Mouse (Mus musculus): ENCODE measurements around the gene Mst1r. TPM values are rescaled to one million over a fixed set of nuclear protein-coding genes. Genes with fewer than 3 reads are reported as not detected.

Gene Mst1r
- polyA plus RNA-seq, 1 experiment from 2014 or later: 7.0 TPM

- Histone ChIP-seq H3K4me3 (peak overlapping the region; percentile 53), H3K9ac (peak overlapping the region; percentile 55), H3K27ac (no peak overlapping the region), H3K4me1 (peaks cover 14% of the 10 kb centered on the region), H3K4me2 (peak overlapping the region; percentile 97), H3K9me3 (no peaks in the 10 kb centered on the region), H3K27me3 (peaks cover 20% of the 10 kb centered on the region), H3K36me3 (no peaks in the 10 kb centered on the region)
- WGBS: 0% methylated on average over 41 of the region's 41 CpGs
- 0 out of 2 replicates have a peak, but pooled peaks have one; percentile 17 for ATAC-seq (ENCODE audit: insufficient number of reproducible peaks, low FRiP score, low TSS enrichment, low read depth)
Observed at GRCm38 (mm10) chr9:107935790-107936214, 29.1 kb downstream of the Mst1r start.

DNA sequence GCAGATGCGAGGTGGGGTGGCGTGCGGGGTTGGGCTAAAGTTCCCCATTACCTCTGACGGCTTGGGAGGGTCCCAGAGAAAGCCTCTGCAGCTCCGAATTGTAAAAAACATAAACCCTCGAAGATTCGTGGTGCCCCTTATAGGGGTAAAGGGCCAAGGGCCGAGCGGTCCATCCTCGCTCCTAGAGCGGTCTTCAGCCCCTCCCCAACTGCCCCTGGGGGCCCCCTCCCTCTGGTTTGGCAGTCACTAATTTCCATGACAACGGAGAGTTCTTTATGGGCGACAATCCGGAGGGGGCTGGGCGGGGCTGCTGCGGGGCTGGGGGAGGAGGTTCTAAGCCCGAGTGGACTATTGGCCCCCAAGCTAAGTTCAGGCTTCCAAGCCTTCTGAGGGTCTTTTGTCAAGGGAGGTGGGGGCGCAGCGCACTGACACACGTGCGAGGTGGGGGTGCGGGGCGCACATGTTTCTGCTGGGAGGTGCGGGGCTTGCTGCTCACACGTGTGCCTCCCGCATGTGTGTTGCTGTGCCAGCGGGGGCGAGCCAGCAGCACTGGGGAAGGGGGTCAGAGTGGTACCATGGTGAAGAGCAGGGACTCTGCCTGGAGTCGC, 29.6 kb downstream of the Mst1r start:
- peak overlapping the region; percentile 97 for H3K4me2 ChIP-seq
- peaks cover 14% of the 10 kb centered on the region for H3K4me1 ChIP-seq
- H3K27me3 ChIP-seq: peaks cover 20% of the 10 kb centered on the region
- no peaks in the 10 kb centered on the region for H3K36me3 ChIP-seq
- peak overlapping the region; percentile 55 for H3K9ac ChIP-seq
- H3K4me3 ChIP-seq: peak overlapping the region; percentile 53
- ATAC-seq (ENCODE audit: insufficient number of reproducible peaks, low FRiP score, low TSS enrichment, low read depth): no peak
- no peak overlapping the region for H3K27ac ChIP-seq
- no peaks in the 10 kb centered on the region for H3K9me3 ChIP-seq
- WGBS: under 1% methylated on average over 26 of the region's 29 CpGs

- WGBS: 10% methylated on average over 3 of the region's 3 CpGs
- Histone ChIP-seq H3K9me3 (no peaks in the 10 kb centered on the region), H3K4me2 (peak overlapping the region; percentile 97), H3K27ac (no peak overlapping the region), H3K4me3 (peak overlapping the region; percentile 53), H3K4me1 (peaks cover 14% of the 10 kb centered on the region), H3K27me3 (peaks cover 20% of the 10 kb centered on the region), H3K9ac (no peak overlapping the region), H3K36me3 (no peaks in the 10 kb centered on the region)
- no peak for ATAC-seq (ENCODE audit: insufficient number of reproducible peaks, low FRiP score, low TSS enrichment, low read depth)
Observed at GRCm38 (mm10) chr9:107936831-107937230, 30.2 kb downstream of the Mst1r start.

DNA sequence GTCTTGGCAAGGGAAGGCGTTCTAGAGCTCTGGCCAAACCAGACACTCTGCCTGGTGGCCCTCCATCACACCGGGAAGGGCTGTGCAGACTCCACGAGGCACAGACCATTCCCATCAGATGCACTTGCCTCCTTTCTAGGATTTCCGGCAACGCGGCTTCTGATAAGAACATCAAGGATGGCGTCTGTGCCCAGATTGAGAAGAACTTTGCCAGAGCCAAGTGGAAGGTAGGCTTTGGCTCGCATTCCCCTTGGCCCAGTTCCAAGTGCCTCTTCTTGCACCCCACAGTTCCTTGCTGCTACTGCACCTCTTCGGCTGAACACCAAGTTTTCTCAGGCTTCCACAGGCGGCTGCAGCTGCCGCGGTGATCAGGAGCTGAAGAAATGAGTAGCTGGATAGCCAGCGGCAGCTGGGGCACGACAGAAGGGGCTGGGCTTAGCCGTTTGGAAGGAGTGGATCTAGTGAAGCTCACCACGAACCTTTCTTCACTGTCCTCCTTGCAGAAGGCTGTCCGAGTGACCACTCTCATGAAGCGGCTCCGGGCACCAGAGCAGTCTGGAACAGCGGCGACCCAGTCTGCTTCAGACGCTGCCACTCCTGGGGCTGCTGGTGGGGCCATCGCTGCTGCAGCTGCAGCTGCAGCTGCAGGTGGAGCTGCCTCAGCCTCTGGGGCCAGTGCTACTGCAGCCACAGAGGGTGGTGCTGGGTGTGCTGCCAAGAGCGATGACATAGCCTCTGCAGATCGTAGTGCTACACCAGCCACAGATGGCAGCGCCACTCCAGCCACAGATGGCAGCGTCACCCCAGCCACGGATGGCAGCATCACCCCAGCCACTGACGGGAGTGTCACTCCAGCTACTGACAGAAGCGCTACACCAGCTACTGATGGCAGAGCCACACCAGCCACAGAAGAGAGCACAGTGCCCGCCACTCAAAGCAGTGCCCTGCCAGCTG, 40.8 kb downstream of the Mst1r start:
- H3K9ac ChIP-seq: no peak overlapping the region
- no peak overlapping the region for H3K4me3 ChIP-seq
- peaks cover 14% of the 10 kb centered on the region for H3K4me1 ChIP-seq
- H3K4me2 ChIP-seq: no peak overlapping the region
- no peaks in the 10 kb centered on the region for H3K27me3 ChIP-seq
- H3K36me3 ChIP-seq: no peaks in the 10 kb centered on the region
- ATAC-seq (ENCODE audit: insufficient number of reproducible peaks, low FRiP score, low TSS enrichment, low read depth): no peak
- no peak overlapping the region for H3K27ac ChIP-seq
- no peaks in the 10 kb centered on the region for H3K9me3 ChIP-seq
- WGBS: 85% methylated on average over 31 of the region's 31 CpGs

GRCm38 (mm10) chr9:107949184-107949921, 42.7 kb downstream of the Mst1r start:
- Histone ChIP-seq H3K9me3 (no peaks in the 10 kb centered on the region), H3K4me2 (no peak overlapping the region), H3K4me1 (peaks cover 14% of the 10 kb centered on the region), H3K27me3 (no peaks in the 10 kb centered on the region), H3K36me3 (no peaks in the 10 kb centered on the region), H3K27ac (no peak overlapping the region), H3K4me3 (no peak overlapping the region), H3K9ac (no peak overlapping the region)
- no peak for ATAC-seq (ENCODE audit: insufficient number of reproducible peaks, low FRiP score, low TSS enrichment, low read depth)
- 76% methylated on average over 13 of the region's 13 CpGs for WGBS

DNA sequence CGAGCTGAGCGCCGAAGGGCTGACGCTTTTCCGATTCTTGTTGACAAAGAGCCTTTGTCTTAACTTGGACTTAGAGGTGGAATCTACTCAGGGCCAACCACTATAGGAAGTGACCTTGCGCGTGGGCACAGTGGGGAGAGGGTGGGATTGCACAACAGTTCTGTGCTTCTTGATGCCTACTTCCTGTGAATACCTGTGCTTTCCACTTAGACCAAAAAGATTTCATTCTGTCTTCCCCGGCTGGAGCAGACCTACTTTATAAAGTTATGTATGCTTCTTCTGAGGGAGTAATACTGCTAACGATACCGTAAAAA, 43.2 kb downstream of the Mst1r start, which contains the start of gene Traip:
Gene Traip (plus strand): TSS at position 215 of the 314 bp plus-strand sequence.
- H3K9me3 ChIP-seq: no peaks in the 10 kb centered on the region
- H3K4me1 ChIP-seq: peaks cover 14% of the 10 kb centered on the region
- peak within 1 kb of the TSS; percentile 68 for H3K4me3 ChIP-seq
- H3K4me2 ChIP-seq: peak within 1 kb of the TSS; percentile 64
- peak within 1 kb of the TSS; percentile 75 for H3K27ac ChIP-seq
- ATAC-seq (ENCODE audit: insufficient number of reproducible peaks, low FRiP score, low TSS enrichment, low read depth): no peak
- no peaks in the 10 kb centered on the region for H3K36me3 ChIP-seq
- H3K27me3 ChIP-seq: no peaks in the 10 kb centered on the region
- peak within 1 kb of the TSS; percentile 54 for H3K9ac ChIP-seq
- 85% methylated on average over 10 of the region's 10 CpGs for WGBS

- peaks cover 14% of the 10 kb centered on the region for H3K4me1 ChIP-seq
- no peaks in the 10 kb centered on the region for H3K9me3 ChIP-seq
- H3K4me2 ChIP-seq: peak overlapping the region; percentile 64
- no peaks in the 10 kb centered on the region for H3K27me3 ChIP-seq
- H3K4me3 ChIP-seq: peak overlapping the region; percentile 68
- WGBS: 15% methylated on average over 45 of the region's 45 CpGs
- peak overlapping the region; percentile 75 for H3K27ac ChIP-seq
- H3K36me3 ChIP-seq: no peaks in the 10 kb centered on the region
- peak overlapping the region; percentile 54 for H3K9ac ChIP-seq
- ATAC-seq (ENCODE audit: insufficient number of reproducible peaks, low FRiP score, low TSS enrichment, low read depth): peak; percentile 77
Observed at GRCm38 (mm10) chr9:107950460-107951355, 44.0 kb downstream of the Mst1r start.

- no peaks in the 10 kb centered on the region for H3K9me3 ChIP-seq
- WGBS: 73% methylated on average over 6 of the region's 6 CpGs
- no peak overlapping the region for H3K9ac ChIP-seq
- no peak overlapping the region for H3K4me2 ChIP-seq
- peaks cover 28% of the 10 kb centered on the region for H3K36me3 ChIP-seq
- H3K4me3 ChIP-seq: no peak overlapping the region
- no peak for ATAC-seq (ENCODE audit: insufficient number of reproducible peaks, low FRiP score, low TSS enrichment, low read depth)
- H3K27me3 ChIP-seq: no peaks in the 10 kb centered on the region
- H3K4me1 ChIP-seq: peaks cover 10% of the 10 kb centered on the region
- no peak overlapping the region for H3K27ac ChIP-seq
Observed at GRCm38 (mm10) chr9:107955613-107956289, 49.1 kb downstream of the Mst1r start.

GRCm38 (mm10) chr9:107957141-107957540, 50.5 kb downstream of the Mst1r start:
- 65% methylated on average over 6 of the region's 6 CpGs for WGBS
- Histone ChIP-seq H3K4me1 (peaks cover 6% of the 10 kb centered on the region; the same call in 1 of the 2 replicates), H3K4me3 (no peak overlapping the region), H3K4me2 (no peak overlapping the region), H3K9ac (no peak overlapping the region), H3K36me3 (peaks cover 40% of the 10 kb centered on the region), H3K27ac (no peak overlapping the region), H3K9me3 (no peaks in the 10 kb centered on the region), H3K27me3 (no peaks in the 10 kb centered on the region)
- no peak for ATAC-seq (ENCODE audit: insufficient number of reproducible peaks, low FRiP score, low TSS enrichment, low read depth)

- H3K9ac ChIP-seq: no peak overlapping the region
- no peaks in the 10 kb centered on the region for H3K9me3 ChIP-seq
- H3K4me3 ChIP-seq: no peak overlapping the region
- no peak overlapping the region for H3K27ac ChIP-seq
- ATAC-seq (ENCODE audit: insufficient number of reproducible peaks, low FRiP score, low TSS enrichment, low read depth): no peak
- H3K4me2 ChIP-seq: no peak overlapping the region
- H3K36me3 ChIP-seq: peaks cover 50% of the 10 kb centered on the region
- WGBS: 35% methylated on average over 6 of the region's 6 CpGs
- no peaks in the 10 kb centered on the region for H3K27me3 ChIP-seq
- H3K4me1 ChIP-seq: peaks cover 6% of the 10 kb centered on the region; the same call in 1 of the 2 replicates
Observed at GRCm38 (mm10) chr9:107959896-107960295, 53.2 kb downstream of the Mst1r start.
